Mouse (Mus musculus): ENCODE measurements around the gene Mlana.

The Mlana gene

DNA sequence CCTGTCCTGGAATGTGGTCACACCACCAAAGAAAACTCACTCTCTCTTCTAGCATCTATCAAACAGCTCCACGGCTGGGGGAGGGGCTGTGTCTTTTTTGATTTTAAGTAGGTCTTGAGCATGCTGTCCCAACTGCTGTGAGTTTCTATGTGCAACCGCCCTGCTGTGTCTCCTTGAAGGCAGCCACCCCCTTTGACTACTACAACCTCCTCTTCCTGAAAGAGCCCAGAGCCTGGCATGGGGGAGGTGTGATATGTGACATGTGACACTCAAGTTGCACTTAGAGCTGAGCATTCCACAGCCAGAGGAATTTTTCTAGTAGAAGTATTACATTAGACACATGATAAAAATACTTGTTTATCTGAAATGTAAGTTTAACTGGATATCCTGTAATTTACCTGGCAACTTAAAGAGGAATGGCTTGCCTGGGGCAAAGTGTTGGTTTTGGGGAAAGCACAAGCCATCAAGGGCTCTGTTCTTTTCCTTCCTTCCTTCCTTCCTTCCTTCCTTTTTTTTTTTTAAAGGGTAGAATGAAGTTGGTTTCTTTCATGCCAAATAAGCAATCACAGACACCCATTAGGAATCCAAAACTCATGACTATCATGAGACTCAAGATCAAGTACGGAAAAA is at the start of gene Mlana:
TSS of gene Mlana (plus strand) at position 580 of the 630 bp plus-strand sequence.
- no peak for DNase-seq (ENCODE audit: low spot score)

DNA sequence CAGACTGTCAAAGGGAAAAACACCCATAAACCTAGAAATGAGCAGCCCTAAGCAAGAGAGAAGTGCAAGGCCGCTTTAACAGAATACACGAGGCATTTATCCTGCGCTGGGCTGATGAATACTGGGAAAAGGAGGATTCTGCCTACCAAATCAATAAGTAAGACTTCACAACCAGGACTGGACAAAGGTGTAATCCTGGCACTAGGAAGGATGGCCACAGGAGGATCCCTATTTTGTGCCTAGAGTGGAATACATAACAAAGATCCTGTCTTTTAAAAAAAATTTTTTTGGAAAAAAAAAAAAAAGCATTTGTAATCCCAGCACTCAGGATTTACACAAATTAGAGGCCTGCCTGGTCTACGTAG is 49.1 kb upstream of the Mlana start:
- DNase-seq (ENCODE audit: low spot score) = no peak

DNA sequence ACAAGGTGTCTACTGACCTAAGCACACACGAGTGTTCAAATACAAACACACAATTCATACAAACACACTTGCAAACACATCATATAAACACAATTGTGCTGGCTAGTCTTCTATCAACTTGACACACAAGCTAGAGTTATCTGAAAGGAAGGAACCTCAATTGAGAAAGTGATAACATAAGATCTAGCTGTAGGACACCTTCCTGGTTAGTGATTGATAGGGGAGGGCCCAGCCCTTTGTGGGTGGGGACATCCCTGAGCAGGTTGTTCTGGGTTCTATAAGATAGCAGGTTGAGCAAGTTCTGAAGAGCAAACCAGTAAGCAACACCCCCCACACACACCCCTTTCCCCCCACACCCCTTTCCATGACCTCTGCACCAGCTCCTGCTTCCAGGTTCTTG is 47.9 kb upstream of the Mlana start:
- no peak for DNase-seq (ENCODE audit: low spot score)

DNA sequence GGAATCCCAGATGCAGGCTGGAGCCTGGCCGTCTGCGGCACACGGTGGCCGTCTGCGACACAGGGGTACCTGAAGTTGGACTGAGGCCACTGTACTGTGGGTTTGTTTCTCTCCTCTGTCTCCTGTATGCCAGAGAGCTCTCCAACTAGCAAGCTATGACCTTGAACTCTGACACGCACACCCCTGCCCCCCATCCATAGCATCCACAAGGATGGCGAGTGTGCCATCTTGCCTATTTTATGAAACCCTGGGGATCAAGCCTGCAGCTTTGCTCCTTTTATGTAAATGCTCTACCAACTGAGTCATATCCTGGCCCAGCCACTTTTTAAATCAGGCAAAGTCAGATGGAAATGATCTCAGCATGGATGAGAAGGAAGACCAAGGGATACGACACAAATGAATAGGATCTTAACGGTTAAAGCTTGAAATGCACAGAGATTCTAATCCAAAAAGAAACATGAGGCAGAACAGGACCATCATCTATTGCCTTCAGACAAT is 43.8 kb upstream of the Mlana start:
- no peak for DNase-seq (ENCODE audit: low spot score)

DNA sequence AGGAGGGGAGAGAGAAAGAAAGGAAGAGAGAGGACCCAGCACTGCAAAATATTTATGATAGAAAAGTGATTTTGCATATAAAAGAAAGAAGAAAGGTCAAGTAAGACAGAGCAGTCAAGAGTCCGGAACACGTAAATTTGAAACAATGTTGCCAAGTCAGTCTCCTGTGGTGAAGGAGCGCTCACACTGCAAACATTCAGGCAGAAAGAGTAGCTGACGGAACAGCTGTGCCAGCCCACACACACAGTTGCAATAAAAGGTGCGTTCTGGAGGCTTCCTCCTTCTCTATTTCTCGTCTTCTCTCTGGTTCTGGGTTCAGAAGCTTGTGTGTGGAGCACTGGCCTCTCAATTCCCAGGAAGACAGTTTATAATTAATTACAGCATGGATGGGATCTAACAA is 42.5 kb upstream of the Mlana start:
- no peak for DNase-seq (ENCODE audit: low spot score)

DNA sequence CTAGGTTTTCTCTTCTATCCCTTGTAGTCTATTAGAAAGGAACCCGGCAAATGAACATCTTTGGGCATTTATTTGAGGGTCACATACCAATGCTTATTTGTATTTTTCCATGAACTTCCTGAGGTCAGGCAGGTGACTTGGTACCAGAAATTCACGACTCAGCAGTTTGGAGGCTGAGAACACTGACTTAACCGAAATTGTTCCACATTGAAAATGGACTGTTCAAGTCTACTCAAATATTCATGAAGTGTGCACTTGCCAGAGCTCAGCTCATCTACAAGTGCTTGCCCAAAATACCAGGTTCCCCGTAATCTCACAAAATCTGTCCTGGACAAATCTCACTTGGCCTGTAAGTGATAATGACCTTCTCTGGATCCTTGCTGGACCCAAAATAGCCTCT is 41.6 kb upstream of the Mlana start:
- DNase-seq (ENCODE audit: low spot score) = no peak

DNA sequence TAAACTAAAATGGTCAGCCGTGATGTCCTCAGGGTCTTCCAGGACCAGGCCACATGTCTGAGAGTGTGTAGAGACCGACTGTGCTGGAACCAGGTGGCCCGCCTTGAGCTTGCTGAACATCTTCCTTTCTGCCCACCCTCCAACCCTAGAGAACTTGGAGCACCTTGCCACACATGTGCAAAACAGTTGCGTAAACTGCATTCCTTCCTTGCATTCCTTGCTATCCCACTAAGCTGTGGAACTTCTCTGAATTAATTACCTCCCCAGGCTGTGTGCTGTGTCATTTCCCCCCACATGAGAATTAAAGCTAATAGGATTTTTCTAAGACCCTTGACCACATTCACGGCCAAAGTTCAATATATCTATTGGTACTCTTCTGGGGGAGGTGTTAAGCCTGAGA is 41.0 kb upstream of the Mlana start:
- DNase-seq (ENCODE audit: low spot score) = no peak

DNA sequence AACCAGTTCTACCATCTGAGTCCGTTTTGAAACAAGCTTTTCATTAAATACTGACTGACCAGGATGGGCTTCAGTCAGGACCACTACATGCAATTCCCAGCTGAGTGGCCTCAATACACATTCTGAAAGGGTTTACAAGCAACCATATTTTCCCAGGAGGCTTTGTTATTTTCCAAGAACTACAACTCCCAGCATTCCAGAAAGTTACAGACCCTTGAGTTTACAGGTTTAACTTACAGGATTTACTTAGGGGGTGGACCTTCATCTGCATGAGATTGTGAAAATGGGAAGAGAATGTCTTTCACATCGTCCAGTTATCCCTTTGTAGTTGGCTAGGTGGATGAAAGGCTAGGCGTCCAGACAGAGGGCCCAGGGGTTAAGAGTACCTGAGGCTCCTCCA is 40.6 kb upstream of the Mlana start:
- DNase-seq (ENCODE audit: low spot score) = no peak

DNA sequence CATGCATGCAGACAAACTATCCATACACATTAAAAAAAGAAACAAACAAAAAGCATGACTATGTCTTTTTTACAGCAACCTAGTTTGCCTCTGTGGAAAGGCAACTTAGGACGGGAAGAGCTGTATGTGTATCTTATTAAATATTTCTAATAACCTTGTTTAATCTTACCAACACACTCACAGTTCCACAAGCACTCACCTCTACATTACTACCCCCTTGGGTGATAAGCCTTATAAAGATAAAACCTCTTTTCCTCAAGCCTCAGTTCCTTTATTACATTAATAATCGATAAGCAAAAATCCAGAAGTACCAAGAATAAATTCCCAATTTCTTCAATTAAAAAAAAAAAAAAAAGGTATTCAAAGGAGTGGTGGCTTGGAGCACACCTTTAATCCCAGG is 40.1 kb upstream of the Mlana start:
- no peak for DNase-seq (ENCODE audit: low spot score)

DNA sequence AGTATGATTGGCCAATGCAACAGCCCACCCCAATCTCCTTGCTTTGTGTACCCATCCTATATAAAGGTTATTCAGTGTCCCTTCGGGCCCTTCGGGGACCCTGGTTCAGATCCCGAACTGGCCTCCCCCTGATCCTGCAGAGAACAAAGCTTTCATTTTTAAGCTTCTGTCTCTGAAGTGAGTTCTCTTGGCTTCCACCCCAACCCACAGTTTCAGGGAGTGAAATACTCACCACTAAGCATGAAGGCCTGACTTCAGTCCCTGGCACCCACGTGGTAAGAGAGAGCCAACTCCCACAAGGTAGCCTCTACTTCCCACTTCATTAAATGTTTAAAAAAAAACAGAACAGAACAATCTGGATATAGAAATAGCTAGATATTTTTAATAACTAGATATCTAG is 38.8 kb upstream of the Mlana start:
- DNase-seq (ENCODE audit: low spot score) = no peak

DNA sequence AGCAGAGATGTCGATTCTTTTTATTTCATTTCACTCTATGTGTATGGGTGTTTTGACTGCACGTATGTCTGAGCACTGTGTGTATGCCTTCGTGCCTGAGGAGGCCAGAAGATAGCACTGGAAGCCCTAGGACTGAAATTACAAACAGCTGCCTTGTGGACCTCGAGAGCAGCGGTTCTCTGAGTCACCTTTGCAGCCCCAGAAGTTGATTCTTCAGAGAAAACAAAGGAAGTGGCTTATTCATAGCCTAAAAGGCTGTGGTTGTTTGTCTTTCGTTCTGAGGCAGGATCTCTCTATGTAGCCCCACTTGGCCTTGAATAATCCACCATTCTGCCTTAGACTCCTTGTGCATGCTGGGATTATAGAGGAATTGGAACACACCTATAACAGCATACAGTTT is 37.9 kb upstream of the Mlana start:
- no peak for DNase-seq (ENCODE audit: low spot score)

DNA sequence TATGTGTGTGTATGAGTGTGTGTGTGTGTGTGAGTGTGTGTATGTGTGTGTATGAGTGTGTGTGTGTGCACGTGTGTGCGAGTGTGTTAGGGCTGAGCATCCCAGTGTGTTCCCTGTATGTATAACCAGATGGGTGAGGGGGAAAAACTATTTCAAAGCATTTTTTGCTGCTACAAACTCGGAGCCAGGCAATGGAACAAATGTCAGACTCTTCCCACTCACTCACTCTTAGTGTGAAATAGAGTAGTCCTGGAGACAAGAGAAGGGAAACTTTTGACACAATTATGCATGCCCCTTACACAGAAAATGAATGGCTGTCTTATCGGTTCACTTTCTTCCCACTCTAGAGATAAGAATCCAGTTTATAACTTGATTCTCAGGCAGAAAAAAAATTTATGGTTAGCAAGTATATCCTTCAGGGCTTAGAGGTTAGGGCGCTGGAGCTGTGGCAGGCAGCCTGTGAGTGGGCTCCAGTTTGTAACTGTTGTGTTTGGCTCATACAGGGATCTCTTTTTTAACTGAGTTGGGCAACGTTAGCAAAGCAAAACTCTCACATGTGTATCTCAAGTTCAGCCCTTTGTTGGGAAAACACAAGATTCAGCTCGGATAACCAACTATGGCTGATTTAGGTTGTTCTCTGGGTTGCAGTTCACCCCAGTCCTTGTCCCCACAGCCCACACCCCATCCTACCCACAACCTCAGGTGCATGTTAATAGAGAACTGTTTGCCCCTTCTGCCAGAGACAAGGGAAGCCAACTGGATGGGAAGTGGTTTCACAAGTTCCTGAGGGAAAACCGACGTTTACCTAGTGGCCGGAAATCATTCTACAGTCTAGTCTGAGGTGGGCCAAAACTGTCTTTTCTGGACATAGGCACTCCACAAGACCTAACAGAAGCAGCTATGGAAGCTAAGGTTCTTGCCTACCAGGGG is 36.5 kb upstream of the Mlana start:
- DNase-seq (ENCODE audit: low spot score) = no peak

DNA sequence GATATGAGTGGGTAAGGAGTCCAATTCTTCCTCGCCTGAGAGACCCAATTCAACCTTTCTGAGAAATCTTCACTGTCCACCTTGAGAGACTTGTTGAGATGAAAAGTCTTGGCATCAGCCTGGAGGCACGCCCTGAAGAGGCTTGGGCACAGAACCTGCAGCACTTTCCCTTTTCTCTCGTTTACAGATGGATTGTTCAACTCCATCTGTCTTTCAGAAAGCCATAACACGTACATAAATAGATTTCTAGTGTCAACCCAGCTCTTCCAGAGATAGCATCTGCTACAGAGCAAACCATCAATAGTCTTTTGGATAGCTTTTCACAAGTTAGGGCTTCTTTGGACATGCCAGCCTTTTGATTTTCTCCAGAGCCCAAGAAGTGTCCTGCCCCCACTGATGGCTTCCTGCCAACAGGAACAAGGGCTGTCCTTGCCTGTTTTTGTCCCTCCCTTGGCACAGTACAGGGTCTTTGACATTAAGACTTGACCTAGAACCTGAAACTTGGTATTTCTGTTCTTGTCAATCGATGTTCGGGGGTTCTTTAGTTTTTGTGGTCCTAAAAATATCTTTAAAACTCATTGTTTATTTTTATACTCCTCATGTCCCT is 35.5 kb upstream of the Mlana start:
- DNase-seq (ENCODE audit: low spot score) = no peak

DNA sequence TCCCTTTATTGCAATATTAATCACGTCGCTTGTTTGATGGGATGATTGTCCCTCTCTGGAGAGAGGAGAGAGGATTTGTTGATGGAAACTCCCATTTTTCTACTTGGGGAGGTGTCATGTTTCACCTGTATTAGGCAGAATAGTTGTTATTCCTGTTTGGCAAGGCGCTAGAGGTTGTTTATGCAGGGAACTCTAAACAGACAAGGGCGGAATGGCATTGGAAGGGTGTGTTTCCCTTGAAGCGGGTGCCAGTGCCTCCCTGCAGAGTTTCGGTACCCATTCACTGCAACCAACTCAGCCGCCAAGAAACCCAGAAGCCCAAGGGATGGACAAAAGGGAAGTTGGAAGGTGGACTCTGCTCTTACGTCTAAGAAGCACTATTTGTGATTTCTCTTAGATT is 33.8 kb upstream of the Mlana start:
- DNase-seq (ENCODE audit: low spot score) = no peak

DNA sequence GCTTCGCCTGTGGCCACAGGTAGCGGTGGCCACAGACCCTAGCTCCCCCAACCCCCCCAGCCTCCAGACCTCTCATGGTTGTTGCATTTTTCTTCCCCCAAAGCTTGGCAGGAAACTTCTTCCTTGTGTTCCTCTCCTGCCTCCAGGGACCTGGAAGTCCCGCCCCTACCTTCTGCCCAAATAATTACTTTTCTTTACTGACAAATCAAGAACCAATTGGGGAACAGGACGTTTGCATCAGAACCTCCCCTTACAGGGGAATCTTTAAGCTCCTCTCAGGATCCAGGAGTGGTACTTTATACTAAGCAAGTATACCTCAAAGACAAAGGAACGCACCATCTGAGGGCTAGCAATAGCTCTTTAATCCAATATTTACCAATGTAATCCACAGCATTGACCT is 32.7 kb upstream of the Mlana start:
- DNase-seq (ENCODE audit: low spot score) = no peak

DNA sequence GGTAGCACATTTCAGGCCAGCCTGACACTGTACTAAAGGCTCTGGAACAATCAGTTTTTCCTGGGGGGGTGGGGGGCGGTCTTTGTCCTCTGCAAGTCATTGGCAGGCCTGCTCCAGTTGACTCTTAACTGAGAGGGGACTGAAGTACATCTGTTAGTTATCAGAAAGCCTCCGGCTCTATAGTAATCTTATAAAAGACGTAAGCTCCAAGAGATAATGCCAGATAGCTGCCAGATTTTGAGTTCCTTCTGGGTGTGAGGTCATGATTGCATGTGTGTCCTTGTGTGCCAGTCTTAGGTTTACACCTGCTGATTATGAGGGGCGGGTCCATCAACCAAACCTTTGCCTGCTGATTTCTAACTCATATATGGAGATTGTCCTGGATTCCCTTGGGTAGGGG is 31.5 kb upstream of the Mlana start:
- no peak for DNase-seq (ENCODE audit: low spot score)

DNA sequence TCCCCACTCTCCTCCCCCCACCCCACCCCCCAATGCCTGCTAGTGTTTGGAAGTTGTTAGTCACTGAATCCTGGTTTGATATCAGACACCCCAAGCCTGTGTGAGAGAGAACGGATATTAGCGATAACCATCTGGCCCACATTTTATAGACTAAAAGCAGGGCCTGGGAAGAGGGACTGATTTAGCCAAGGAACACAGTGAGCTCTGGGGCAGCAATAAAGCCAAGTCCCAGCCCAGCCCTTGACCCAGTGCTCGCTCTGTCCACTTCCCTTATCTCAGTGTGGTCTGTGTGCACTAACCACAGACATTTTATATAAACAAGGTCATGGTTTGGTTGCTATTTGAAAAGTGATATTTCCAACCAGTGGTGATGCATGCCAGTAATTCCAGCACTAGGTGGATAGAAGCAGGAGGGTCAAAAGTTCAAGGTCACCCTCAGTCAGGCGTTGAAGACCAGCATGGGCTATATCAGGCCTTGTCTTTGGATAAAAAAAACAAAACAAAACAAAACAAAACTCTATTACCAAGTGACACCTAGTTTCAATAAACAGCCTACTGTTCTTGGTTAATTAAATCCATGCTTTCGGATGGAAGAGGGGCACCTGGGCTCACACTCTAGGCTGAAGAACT is 30.5 kb upstream of the Mlana start:
- DNase-seq (ENCODE audit: low spot score) = peak; percentile 60

DNA sequence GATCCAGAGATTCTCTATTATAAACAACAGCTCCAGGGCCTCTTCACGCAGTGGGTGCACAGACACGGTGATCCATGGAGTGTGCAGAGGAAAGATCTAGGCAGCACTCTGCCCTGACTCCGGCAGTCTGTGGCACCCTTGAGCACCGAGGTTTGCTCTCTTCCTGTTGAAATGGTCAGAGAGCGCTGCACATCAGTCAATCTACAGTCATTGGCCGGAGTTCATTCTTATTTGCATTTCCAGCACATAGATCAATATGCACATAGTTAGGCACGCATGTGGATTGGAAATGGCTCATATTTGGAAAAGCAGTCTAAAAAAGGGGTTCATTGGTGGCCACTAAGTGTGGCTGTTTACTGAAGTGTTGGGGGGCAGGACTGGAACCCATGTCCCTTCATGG is 29.5 kb upstream of the Mlana start:
- no peak for DNase-seq (ENCODE audit: low spot score)

DNA sequence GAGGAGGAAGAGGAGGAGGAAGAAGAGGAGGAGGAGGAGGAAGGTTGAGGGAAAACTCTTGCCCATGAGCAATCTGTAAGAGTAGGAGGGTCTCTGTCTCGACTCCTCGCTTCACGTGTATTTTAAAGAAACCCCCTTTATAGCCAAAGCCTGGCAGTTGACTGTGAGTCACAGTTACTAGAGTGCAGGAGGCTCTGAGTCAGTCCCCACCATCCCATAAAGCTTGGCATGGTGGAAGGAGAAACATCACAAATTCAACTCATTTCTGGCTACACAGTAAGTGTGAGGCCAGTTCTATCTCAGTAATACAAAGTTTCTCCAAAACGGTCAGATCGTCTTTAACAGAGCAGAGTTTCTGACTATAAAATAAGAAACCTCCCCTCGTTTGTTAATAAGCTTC is 27.4 kb upstream of the Mlana start:
- DNase-seq (ENCODE audit: low spot score) = no peak

DNA sequence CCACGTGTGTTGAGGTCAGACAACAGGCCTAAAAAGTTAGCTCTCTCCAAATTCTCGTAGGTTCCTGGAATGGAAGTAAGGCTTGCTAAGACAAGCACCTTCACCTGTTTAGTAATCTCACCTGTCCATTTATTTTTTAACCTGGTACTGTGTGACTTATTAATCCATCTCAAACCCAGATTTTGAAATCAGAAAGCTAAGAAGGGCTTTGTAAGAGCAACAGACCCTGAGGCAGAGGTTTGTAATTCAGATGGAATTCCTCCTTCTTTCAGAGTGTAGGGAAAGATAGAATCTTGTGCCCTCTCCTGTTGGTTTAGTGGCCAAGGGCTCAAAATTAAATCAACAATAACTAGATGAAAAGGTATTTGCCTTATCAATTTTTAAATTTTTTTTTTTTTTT is 26.5 kb upstream of the Mlana start:
- DNase-seq (ENCODE audit: low spot score) = no peak

DNA sequence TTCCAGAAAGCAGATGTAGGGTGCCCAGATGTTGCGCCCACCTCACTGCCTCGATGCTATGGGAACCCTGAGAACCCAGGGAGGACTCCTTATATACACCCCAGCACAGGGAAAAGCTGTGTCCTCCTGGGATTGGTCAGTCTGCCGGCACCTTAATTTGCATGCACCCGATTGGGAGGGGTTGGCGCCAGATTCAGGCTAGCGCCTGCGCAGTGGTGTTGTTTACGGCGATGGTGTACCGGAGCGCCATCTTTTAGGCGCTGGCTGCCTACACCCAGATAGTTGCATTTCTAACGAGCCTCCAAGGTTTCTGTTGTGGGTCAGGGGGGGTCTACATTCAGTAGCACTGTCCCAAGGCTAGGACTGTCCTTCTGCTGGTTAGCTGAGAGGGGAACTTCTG is 25.0 kb upstream of the Mlana start:
- no peak for DNase-seq (ENCODE audit: low spot score)

DNA sequence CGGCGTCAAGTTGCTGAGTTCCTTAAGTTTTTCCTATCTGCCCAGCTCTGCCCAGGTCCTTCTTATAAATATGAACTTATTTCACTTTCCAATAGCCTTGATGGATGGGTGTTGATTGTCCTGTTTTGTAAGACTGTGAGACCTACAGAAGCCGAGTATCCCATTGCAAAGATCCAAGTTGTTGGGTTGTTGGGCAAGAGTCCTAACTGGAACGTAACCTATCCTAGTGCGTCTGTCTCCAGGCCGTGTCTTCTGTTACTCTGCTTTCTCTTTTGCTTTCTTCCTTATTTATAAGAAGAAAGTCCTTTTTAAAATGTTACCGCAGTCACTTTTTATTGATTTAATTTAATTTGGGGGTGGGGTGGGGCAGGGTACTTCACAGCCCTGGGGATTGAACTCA is 22.7 kb upstream of the Mlana start:
- no peak for DNase-seq (ENCODE audit: low spot score)

DNA sequence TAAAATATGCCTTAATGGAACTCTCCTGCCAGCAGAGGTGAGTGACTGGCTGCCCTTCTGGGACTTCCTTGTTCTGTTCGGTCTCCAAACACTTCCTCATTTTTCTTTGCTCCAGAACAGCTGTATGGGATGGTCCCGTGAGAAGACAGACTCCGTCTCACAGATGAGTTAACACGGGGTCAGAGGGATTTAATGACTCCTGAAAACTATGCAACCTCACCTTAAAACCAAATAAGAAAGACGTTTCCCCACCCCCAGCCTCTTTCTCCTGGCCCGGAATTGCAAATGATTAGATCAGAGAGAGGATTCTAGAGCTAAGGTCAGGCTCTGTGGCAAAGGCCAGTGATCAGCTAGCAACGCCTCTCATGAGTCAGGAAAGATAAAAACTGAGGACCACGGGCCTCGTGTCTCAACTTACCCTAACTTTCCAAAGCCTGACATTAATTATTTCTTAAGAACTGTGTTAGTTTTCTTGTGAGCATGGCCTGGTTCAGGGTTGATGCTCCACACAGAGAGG is 22.0 kb upstream of the Mlana start:
- DNase-seq (ENCODE audit: low spot score) = no peak
